Mouse (Mus musculus) hematopoietic stem cell, adult 5-6 weeks (primary cell): ENCODE results near the gene Stard13. TPM values are rescaled to one million over a fixed set of nuclear protein-coding genes. Genes with fewer than 3 reads are reported as not detected.

Experiments
- ATAC-seq, 2 experiments: fragments of 125-278 bp in 1 of 2; replicated peaks in 1 of 2; 2 replicates each; pipeline ENCODE4 v1.8.0; 2016 to 2017; ENCODE audit warnings: inconsistent platforms in 2 of 2, mild to moderate bottlenecking in 2 of 2, moderate number of reproducible peaks in 2 of 2, low read depth in 1 of 2, moderate TSS enrichment in 1 of 2; ENCODE audit not compliant: low FRiP score in 2 of 2, poor library complexity in 2 of 2, severe bottlenecking in 2 of 2, insufficient read depth in 1 of 2, low TSS enrichment in 1 of 2
- total RNA-seq: library from RNA; stranded (forward); fragments of 172-1452, 232-1000 nt; gene quantifications from 2 replicates; pipeline ENCODE4 v1.2.3, GENCODE M21; 2017

Gene Stard13
- total RNA-seq, 1 experiment from 2014 or later = 0.30 TPM

DNA sequence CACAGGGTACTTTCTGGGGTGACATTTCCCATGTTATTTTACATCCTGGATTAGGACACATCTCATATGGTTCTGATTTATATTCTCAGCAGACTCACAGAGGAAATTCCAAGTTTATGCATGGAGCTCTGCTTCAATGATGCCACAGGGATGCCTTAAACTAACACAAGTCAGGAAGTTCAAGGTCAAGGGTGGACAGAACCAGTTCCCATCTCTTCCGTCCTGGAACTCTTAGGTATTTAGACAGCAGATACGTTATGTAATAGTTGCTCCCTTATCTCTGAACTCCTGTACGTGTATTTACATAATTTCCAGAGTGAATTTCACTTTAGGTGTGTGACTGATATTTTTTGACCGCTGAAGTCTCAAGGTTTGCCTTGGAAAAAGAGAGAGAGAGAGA lies 130.4 kb downstream of the Stard13 start:
- ATAC-seq = no peak

DNA sequence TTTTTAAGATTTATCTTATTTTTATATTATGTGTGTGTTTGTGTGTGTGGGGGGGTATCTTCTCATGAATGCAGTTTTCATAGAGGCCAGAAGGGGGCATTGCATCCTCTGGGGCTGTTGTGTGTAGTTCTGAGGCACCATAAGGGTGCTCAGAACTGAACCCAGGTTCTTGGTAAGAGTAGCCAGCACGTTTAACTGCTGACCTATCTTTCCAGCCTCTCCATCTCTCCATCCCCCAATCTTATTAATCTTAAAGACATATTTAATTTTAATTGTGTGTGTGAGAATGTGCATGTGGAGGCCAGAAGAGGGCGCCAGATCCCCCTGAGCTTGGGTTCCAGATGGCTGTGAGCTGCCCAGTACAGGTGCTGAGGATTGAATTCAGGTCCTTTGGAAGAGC lies 131.4 kb downstream of the Stard13 start:
- ATAC-seq = no peak

DNA sequence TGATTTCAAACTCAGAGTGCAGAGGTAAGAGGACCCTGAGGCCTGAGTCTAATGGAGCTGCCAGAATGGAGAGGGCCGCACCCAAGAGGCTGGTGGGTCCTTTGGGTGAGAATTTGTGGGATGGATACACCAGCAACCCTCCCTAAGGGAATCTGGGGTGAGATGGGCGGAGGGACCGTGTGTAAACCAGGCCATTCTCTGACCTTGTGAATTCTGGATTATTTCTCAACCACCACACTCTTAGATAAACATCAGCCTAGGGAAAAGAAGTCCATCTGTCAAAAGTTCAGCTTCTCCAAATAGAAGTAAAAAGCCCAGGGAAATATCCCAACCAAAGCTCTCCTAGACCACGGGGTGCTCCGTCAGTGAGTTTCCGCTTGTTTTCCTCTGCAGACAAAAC lies 137.6 kb downstream of the Stard13 start:
- no peak for ATAC-seq

DNA sequence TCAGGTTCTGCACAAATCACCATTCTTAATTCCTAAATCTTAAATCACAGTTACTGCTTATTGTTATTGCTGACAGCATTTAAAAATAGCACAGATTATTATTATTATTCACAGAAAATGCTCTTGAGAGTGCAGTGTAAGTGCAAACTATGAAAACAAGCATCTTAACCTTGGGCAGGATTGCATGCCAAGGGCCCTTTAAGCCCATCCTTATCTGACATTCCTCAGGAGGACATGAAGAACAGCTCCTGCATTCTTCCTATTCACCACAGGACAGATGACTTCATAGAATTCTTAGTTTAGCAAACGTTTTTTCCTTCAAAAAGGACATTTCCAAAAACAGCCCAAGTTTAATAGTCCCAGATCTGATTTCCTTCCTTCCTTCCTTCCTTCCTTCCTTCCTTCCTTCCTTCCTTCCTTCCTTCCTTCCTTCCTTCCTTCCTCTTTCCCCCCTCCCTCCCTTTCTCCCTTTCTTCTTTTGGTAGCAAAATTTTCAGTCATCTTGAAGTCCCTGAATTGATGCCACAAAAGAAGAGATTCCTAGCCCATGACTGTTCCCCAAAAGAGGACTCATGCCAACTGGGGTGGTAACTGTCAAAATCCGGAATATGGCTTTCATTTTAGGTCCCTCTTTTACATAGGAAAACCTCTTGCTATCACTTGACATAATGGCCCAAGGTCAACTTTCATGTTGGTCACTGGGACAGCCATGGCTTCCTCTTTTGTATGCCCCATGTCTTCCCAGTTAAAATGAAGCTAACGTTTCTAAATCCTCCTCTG lies 140.6 kb downstream of the Stard13 start:
- ATAC-seq = no peak

DNA sequence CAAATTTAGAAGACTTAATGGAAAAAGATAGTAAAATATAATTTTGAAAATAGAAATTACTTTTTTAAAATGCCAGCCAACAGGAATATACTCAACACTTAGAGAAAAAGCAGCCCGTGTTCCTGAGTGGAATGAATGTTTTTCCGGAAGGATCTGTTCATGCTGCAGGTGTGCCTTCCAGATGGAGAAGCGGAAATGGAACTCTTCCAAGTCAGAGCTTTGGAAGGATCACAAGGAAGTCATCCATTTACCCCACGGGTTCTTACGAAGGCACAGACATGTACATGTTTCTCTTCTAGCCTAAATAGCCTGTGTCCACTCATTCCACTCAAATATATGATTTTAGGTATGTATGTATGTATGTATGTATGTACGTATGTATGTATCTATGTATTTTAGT lies 142.6 kb downstream of the Stard13 start:
- ATAC-seq = no peak

DNA sequence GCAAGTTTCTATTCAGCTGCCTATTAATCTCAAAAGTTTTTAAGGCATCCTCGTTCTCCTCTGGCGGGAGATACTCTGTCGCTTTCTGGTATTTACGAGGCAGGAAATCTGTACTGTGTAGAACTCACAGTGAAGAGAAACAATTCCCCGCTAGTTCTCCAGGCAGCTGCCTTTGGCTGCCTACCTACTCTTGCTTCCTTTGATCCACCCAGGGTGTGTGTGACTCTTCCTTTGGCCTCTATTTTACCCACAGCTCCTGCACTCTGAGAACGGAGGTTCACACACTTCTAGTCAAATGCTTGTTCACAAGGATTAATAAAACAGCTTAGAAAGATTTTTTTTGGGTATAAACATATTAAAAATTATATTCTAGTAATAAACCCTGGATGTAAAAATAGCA lies 144.4 kb downstream of the Stard13 start:
- ATAC-seq = no peak

DNA sequence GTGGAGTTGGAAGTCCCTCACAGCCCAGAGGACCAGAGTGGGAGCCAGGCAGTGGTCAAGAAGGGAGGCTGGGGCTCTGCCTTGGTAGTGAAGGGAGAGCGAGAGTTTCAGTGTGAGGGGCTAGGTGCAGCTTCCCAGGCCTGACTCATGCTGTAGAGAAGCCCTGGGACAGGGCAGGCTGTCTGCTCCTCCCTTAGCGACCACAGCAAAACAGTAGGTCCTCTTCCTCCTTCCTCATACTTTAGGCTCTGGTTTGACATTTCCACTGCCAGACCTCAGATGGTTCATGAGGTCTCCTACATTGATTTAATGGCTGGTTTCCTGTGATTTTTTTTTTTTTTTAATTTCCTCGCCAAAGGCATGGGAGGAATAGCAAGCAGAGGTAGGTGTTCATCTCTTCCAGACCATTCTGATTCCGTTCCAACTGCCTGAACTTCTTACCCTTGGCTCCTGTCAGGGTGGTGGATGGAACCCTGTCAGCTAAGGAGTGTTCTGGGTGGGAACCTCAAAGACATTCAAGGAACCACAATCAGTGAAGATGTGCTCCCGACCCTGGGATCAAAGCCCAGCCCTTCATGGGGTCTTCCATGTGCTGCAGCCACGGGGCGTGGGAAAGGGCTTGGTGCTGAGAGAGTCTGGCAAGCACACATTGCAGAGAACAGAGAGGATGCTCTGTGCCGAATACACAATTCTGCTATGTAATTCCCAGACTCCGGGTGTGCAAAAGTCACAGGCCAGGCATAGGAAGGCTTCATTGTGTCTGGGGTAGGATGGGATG lies 147.0 kb downstream of the Stard13 start:
- peak; percentile 58 to 60; a peak in 3 of 4 replicates for ATAC-seq

DNA sequence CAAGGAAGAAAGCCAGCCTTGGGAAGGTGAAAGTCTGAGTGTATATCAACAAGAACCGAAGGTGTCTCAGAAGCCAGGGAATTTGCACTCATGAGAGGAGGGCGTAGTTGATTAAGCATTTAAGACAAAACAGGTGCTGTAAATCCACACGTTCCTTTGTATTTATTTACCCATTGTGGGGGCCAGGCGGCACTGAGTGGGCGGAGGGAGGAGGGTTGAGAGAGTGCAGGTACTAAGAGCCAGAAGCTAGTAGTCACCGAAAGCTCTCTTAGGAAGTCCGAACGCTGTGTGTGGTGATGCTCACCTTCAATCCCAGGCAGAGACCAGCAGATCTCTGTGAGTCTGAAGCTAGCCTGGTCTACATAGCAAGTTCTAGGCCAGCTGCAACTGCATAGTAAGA lies 147.9 kb downstream of the Stard13 start:
- ATAC-seq = no peak

DNA sequence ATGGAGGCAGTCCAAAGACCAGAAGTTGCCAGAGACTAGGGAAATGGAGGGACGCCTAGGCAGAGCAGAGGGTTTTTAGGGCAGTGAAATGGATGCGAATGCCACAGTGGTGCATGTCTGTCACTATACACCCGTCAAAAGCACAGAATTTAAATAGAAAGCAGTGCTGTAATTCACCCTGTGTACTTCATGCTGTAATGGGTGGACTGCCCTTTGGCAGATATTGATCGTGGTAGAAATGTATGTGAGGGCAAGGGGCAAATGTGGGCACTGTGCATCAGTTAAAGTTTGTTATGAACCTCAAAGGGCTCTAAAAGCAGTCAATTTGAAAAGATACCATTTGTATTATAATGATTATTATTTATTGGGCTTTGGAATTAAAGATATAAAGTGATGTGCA lies 153.4 kb downstream of the Stard13 start:
- ATAC-seq = no peak

DNA sequence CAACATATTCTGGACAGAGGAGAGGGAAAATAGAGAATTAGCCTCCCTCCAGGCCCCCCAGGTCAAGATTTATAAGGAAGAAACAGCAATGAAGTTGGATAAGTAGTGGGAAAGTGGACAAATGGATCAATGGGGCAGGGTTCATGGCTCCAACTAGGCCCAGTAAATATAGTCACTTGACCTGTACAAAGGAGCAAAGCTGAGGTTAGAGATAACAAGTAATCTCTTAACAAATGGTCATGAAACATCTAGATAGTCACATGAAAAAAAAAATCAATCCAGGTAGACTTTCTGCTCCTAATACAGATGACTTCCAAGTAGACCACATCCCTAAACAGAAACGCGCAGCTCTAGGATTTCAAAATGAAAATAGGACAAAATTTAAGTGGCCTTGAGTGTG lies 155.7 kb downstream of the Stard13 start:
- ATAC-seq = no peak

DNA sequence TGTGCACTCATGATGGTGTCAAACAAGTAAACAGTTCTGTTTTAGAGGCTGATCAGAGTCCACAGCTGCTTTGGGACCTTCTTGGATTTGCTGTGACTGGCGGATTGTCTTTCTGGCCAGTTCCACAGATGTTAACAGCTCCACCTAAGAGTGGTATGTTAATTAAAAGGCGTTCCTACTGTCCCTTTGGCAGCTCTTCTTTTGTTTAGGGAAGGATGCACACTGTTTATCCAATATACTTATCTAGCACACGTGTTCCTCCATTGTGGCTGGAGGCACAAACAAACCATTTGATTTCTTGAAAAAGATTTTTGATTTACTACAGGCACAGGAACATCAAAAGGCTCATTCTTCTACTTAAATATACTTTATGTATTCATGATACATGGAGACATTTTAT lies 156.7 kb downstream of the Stard13 start:
- ATAC-seq = no peak

DNA sequence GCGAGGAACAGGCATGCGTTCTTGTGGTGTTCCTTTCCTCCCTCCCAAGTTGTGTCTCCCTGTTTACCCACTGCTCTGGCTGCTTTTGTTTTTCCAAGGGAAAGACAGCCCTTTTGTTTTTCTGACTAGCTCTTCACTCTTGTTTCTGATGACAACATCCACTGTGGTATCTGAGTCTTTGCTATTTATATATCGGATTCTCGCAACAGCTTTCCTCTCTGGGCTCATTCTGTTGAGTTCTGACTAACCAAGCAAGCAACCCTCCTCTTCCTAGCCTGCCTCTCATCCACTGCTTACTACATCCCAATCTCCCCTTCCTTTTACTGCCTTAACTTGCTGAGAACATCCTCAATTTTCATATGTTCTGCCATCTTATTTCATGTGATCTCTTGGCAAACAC lies 159.4 kb downstream of the Stard13 start:
- ATAC-seq = no peak

DNA sequence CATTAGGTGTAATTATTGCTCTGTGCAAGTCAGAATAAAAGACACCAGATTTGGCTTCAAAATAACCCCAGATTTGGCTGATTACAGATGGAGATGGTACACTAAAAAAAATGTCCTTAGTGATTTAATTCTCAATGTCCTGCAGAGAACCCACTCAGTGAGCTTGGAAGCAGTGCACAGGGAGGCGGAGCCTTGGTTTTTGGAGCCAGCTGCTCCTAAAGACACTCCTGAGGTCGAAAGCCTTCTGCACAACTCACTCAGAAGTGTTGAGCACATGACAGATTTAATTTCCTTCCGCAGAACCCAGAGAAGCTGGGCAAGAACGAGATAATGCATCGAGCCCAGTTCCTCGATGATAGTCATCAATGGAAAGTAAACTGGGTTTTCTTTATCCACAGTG lies 162.2 kb downstream of the Stard13 start:
- ATAC-seq = no peak

DNA sequence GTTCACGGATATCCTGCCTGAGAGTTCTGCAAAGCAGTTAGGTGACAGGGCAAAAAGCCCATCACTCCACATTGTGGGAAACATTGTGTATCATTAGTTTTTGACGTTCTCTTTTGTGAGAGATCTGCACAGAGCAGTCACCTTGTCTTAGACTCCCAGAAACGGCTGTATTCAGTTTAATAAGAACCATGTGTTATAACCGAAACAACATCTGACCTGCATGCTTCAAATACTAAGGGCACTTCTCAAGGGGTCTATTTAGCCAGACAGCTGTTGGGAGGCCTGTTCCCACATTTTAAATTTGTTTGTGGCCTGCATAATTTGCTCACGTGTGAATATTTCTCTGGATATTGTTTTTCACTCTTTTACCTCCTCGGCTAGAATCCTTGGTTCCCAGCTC lies 162.7 kb downstream of the Stard13 start:
- ATAC-seq = no peak

DNA sequence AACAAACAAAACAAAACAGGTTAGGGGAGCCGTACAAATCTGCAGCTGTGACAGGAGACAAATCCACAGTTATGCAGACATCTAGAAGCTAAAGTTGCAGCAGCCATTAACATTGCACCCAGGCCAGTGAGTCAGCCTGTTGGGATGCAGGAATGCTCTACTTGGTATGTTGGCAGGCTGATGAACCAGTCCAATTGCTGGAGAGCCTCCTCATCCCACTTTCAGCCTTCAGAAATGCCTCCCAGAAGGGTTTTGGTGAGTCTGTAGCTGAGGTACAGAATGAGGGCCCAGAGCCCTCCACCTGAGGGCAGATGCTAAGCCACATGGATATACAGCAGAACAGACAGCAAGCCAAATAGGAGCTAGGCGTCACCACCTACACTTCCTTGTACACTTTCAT lies 164.1 kb downstream of the Stard13 start:
- no peak for ATAC-seq

DNA sequence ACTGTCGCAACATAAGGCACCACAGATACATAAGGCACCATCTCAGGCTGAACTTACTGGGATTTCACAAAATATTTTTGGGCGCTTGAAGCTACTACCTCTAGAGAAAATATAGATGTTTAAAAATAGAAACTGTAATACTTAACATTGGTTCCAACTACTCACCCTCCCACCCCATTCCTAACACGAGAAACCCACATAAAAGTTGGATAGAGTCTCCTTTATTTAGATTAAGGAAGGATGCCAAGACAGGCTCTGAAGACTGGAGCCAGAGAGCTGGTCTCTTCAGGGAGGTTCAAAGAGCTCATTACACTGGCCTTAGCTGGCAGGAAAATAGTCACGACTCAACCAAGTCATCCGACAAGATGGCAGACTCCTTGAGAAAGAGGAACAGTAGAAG lies 167.6 kb downstream of the Stard13 start:
- ATAC-seq = no peak

DNA sequence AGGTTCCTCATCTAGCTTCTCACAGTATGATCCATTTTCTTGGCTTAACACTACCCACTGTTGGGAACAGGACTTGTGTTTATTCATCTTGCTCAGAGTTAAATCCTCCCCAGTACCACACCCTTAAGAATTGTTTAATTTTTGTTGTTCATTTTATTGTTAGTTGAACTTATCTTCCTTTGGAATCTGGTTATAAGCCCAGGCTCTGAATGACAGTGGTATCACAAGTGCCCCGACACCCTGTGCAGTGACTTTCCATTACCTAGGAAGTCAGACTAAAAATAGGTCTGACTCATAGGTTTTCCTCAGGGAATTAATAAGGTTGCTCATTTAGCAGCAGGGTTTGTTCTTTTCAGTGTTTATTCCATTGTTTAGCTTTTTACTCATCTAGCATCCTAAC lies 168.4 kb downstream of the Stard13 start:
- ATAC-seq = no peak

DNA sequence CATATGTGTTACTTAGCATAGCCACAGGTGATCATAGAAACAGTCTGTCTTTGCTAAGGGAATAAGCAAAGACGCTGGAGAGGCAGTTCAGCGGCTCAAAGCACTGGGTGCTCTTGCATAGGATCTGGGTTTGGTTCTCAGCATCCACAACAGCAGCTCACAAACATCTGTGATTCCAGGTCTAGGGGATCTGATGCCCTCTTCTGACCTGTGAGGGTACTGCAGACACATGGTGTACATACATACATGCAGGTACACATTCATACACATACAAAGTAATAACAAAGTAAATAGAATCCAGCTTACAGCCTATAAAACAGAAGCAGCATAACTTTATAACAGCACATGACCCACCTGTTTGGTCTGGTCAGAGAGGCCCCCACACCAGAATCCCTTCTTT lies 171.7 kb downstream of the Stard13 start:
- no peak for ATAC-seq

DNA sequence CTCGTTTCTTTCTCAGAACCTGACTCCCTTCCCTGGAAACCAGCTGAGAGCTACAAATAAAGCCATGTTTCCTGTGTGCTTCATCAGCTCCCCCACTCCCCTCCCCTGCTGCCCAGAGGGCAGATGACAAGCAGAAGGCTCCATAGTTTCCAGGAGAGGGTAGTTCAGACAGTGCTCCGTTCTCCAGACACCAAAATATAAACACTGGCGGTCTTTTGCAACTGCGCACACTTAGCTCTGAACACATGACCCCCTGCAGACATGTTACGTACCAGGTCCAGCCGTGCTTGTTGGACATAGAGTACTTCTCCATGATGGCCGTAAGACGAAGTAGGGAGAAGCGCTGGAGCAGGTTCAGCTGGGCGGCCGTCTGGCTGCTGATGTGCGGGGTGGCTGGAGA lies 173.2 kb downstream of the Stard13 start:
- no peak for ATAC-seq
